Mouse (Mus musculus): ENCODE results near the gene Cyp1a1. TPM values are rescaled to one million over a fixed set of nuclear protein-coding genes. Genes with fewer than 3 reads are reported as not detected.

Gene Cyp1a1
- total and polyA plus RNA-seq, 2 experiments from 2014 or later = 0.05 TPM; not detected in 1

- TF ChIP-seq CTCF (IDR thresholded peaks at IDR 0.05; ENCODE audit: low read depth) (no peak), EP300 (IDR thresholded peaks at IDR 0.05; ENCODE audit: low read depth) (no peak)
- 79% methylated on average over 8 of the region's 8 CpGs for WGBS
- ATAC-seq (ENCODE audit: insufficient read depth, low read depth) (no peak), DNase-seq (ENCODE audit: low spot score) (no peak)
- Histone ChIP-seq H3K4me1 (ENCODE audit: control insufficient read depth, insufficient read depth) (no peaks in the 10 kb centered on the region), H3K27ac (ENCODE audit: low read depth) (no peak overlapping the region), H3K4me2 (ENCODE audit: low read depth, low read length) (no peak overlapping the region), H3K9me3 (replicated peaks; ENCODE audit: control insufficient read depth, low read length) (no peaks in the 10 kb centered on the region), H3K27me3 (ENCODE audit: control insufficient read depth, insufficient read depth, low read length) (no peaks in the 10 kb centered on the region), H3K36me3 (replicated peaks; ENCODE audit: control insufficient read depth, insufficient read depth, low read length) (no peaks in the 10 kb centered on the region), H3K4me3 (ENCODE audit: low read depth, low read length) (no peak overlapping the region), H3K9ac (replicated peaks; ENCODE audit: low read depth, low read length) (no peak overlapping the region)
These were observed 21.2 kb upstream of the Cyp1a1 start for GRCm38 (mm10) chr9:57666536-57666935.

GRCm38 (mm10) chr9:57667136-57667535 is 20.6 kb upstream of the Cyp1a1 start:
- Histone ChIP-seq H3K27ac (ENCODE audit: low read depth) (no peak overlapping the region), H3K9ac (replicated peaks; ENCODE audit: low read depth, low read length) (no peak overlapping the region), H3K36me3 (replicated peaks; ENCODE audit: control insufficient read depth, insufficient read depth, low read length) (no peaks in the 10 kb centered on the region), H3K4me3 (ENCODE audit: low read depth, low read length) (no peak overlapping the region), H3K27me3 (ENCODE audit: control insufficient read depth, insufficient read depth, low read length) (no peaks in the 10 kb centered on the region), H3K9me3 (replicated peaks; ENCODE audit: control insufficient read depth, low read length) (no peaks in the 10 kb centered on the region), H3K4me2 (ENCODE audit: low read depth, low read length) (no peak overlapping the region), H3K4me1 (ENCODE audit: control insufficient read depth, insufficient read depth) (no peaks in the 10 kb centered on the region)
- ATAC-seq (ENCODE audit: insufficient read depth, low read depth) (no peak), DNase-seq (ENCODE audit: low spot score) (no peak)
- TF ChIP-seq EP300 (IDR thresholded peaks at IDR 0.05; ENCODE audit: low read depth) = no peak
- no peak for TF ChIP-seq CTCF (IDR thresholded peaks at IDR 0.05; ENCODE audit: low read depth)
- 54% methylated on average over 3 of the region's 3 CpGs for WGBS

DNA sequence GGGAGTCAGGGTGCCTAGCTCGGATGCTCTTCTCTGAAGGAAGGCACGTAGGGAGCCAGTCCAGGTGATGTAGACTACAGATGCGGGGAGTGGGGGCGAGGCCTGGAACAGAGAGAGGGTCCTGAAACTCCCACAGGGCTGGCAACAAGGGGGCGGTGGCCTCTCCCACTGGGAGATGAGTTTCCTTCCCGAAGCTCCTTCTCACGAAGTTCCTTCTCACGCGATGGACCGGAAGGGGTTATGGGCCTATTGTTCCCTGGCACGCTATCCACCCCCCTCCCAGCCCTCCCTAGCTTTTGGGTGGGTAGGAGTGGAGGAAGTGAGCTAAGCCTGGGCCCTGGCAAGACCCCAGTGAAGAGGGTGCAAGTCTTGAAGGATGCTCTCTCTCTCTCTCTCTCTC is 19.9 kb upstream of the Cyp1a1 start:
- 62% methylated on average over 11 of the region's 11 CpGs for WGBS
- DNase-seq (ENCODE audit: low spot score) (no peak), ATAC-seq (ENCODE audit: insufficient read depth, low read depth) (no peak)
- H3K9me3 ChIP-seq (replicated peaks; ENCODE audit: control insufficient read depth, low read length) = no peaks in the 10 kb centered on the region
- no peak overlapping the region for H3K27ac ChIP-seq (ENCODE audit: low read depth)
- H3K4me3 ChIP-seq (ENCODE audit: low read depth, low read length) = no peak overlapping the region
- no peak overlapping the region for H3K9ac ChIP-seq (replicated peaks; ENCODE audit: low read depth, low read length)
- TF ChIP-seq CTCF (IDR thresholded peaks at IDR 0.05; ENCODE audit: low read depth) = no peak
- no peak overlapping the region for H3K4me2 ChIP-seq (ENCODE audit: low read depth, low read length)
- H3K4me1 ChIP-seq (ENCODE audit: control insufficient read depth, insufficient read depth) = no peaks in the 10 kb centered on the region
- H3K27me3 ChIP-seq (ENCODE audit: control insufficient read depth, insufficient read depth, low read length) = no peaks in the 10 kb centered on the region
- no peaks in the 10 kb centered on the region for H3K36me3 ChIP-seq (replicated peaks; ENCODE audit: control insufficient read depth, insufficient read depth, low read length)

GRCm38 (mm10) chr9:57668277-57668676 is 19.5 kb upstream of the Cyp1a1 start:
- no peak overlapping the region for H3K27ac ChIP-seq (ENCODE audit: low read depth)
- H3K36me3 ChIP-seq (replicated peaks; ENCODE audit: control insufficient read depth, insufficient read depth, low read length) = no peaks in the 10 kb centered on the region
- no peaks in the 10 kb centered on the region for H3K27me3 ChIP-seq (ENCODE audit: control insufficient read depth, insufficient read depth, low read length)
- WGBS = 36% methylated on average over 1 of the region's 1 CpGs
- TF ChIP-seq EP300 (IDR thresholded peaks at IDR 0.05; ENCODE audit: low read depth) (no peak), CTCF (IDR thresholded peaks at IDR 0.05; ENCODE audit: low read depth) (no peak)
- no peak for ATAC-seq (ENCODE audit: insufficient read depth, low read depth)
- no peak overlapping the region for H3K4me3 ChIP-seq (ENCODE audit: low read depth, low read length)
- no peaks in the 10 kb centered on the region for H3K9me3 ChIP-seq (replicated peaks; ENCODE audit: control insufficient read depth, low read length)
- DNase-seq (ENCODE audit: low spot score) = no peak
- H3K9ac ChIP-seq (replicated peaks; ENCODE audit: low read depth, low read length) = no peak overlapping the region
- no peak overlapping the region for H3K4me2 ChIP-seq (ENCODE audit: low read depth, low read length)
- H3K4me1 ChIP-seq (ENCODE audit: control insufficient read depth, insufficient read depth) = no peaks in the 10 kb centered on the region

GRCm38 (mm10) chr9:57669566-57669965 is 18.2 kb upstream of the Cyp1a1 start:
- no peaks in the 10 kb centered on the region for H3K9me3 ChIP-seq (replicated peaks; ENCODE audit: control insufficient read depth, low read length)
- H3K27me3 ChIP-seq (ENCODE audit: control insufficient read depth, insufficient read depth, low read length) = no peaks in the 10 kb centered on the region
- TF ChIP-seq CTCF (IDR thresholded peaks at IDR 0.05; ENCODE audit: low read depth) = no peak
- no peak for TF ChIP-seq EP300 (IDR thresholded peaks at IDR 0.05; ENCODE audit: low read depth)
- H3K4me2 ChIP-seq (ENCODE audit: low read depth, low read length) = no peak overlapping the region
- DNase-seq (ENCODE audit: low spot score) (no peak), ATAC-seq (ENCODE audit: insufficient read depth, low read depth) (no peak)
- no peak overlapping the region for H3K9ac ChIP-seq (replicated peaks; ENCODE audit: low read depth, low read length)
- H3K36me3 ChIP-seq (replicated peaks; ENCODE audit: control insufficient read depth, insufficient read depth, low read length) = no peaks in the 10 kb centered on the region
- H3K4me1 ChIP-seq (ENCODE audit: control insufficient read depth, insufficient read depth) = no peaks in the 10 kb centered on the region
- H3K27ac ChIP-seq (ENCODE audit: low read depth) = no peak overlapping the region
- WGBS = 80% methylated on average over 3 of the region's 3 CpGs
- H3K4me3 ChIP-seq (ENCODE audit: low read depth, low read length) = no peak overlapping the region

- DNase-seq (ENCODE audit: low spot score) (no peak), ATAC-seq (ENCODE audit: insufficient read depth, low read depth) (no peak)
- H3K27me3 ChIP-seq (ENCODE audit: control insufficient read depth, insufficient read depth, low read length) = no peaks in the 10 kb centered on the region
- no peak overlapping the region for H3K9ac ChIP-seq (replicated peaks; ENCODE audit: low read depth, low read length)
- H3K4me1 ChIP-seq (ENCODE audit: control insufficient read depth, insufficient read depth) = no peaks in the 10 kb centered on the region
- H3K36me3 ChIP-seq (replicated peaks; ENCODE audit: control insufficient read depth, insufficient read depth, low read length) = no peaks in the 10 kb centered on the region
- WGBS = 81% methylated on average over 4 of the region's 4 CpGs
- no peak overlapping the region for H3K4me3 ChIP-seq (ENCODE audit: low read depth, low read length)
- H3K9me3 ChIP-seq (replicated peaks; ENCODE audit: control insufficient read depth, low read length) = no peaks in the 10 kb centered on the region
- TF ChIP-seq EP300 (IDR thresholded peaks at IDR 0.05; ENCODE audit: low read depth) (no peak), CTCF (IDR thresholded peaks at IDR 0.05; ENCODE audit: low read depth) (no peak)
- no peak overlapping the region for H3K4me2 ChIP-seq (ENCODE audit: low read depth, low read length)
- H3K27ac ChIP-seq (ENCODE audit: low read depth) = no peak overlapping the region
These were observed 16.7 kb upstream of the Cyp1a1 start for GRCm38 (mm10) chr9:57671037-57671436.

All from heart, postnatal 0 days (tissue).